Mouse (Mus musculus): Measurements from ENCODE around the gene Ppp1r13b. TPM values are rescaled to one million over a fixed set of nuclear protein-coding genes. Genes with fewer than 3 reads are reported as not detected.

Ppp1r13b gene
- total RNA-seq (2012; rRNA removed), result 1.5 and 2.0 TPM in 2 replicates
- polyA plus RNA-seq (2012; ENCODE audit: insufficient read depth in 1 of 2, insufficient read length in 2 of 2, low read depth in 1 of 2, low replicate concordance in 2 of 2, missing spikeins in 1 of 2), result 1 to 10 TPM in 1 of 2 experiments, not detected in 1; 8.7 TPM

- Histone ChIP-seq H3K4me3 (ENCODE audit: control insufficient read depth in 1 of 2, insufficient read depth in 1 of 2, low read depth in 2 of 2, low read length in 2 of 2) (peak within 1 kb of the TSS; percentile 66 to 90), H3K9ac (ENCODE audit: control insufficient read depth, low read depth, low read length, poor library complexity, severe bottlenecking) (peak within 1 kb of the TSS; percentile 72), H3K36me3 (ENCODE audit: control insufficient read depth in 1 of 2, insufficient read depth in 2 of 2, low read length in 2 of 2) (peaks cover 0 to 13% of the 10 kb centered on the region in 2 experiments; a peak in 2 of 4 replicates), H3K4me1 (ENCODE audit: control insufficient read depth in 1 of 2, insufficient read depth in 2 of 2, low read length in 2 of 2) (peaks cover 0 to 14% of the 10 kb centered on the region in 2 experiments; a peak in 2 of 4 replicates), H3K27ac (ENCODE audit: control insufficient read depth, low read depth, low read length) (peak within 1 kb of the TSS; percentile 70), H3K27me3 (ENCODE audit: control insufficient read depth in 1 of 2, insufficient read depth in 2 of 2, low read length in 2 of 2) (peaks cover 10 to 16% of the 10 kb centered on the region in 2 experiments), H3K9me3 (replicated peaks; ENCODE audit: insufficient read depth, low read length) (no peaks in the 10 kb centered on the region), H3K79me2 (ENCODE audit: control insufficient read depth, insufficient read depth, low read length, poor library complexity) (no peaks in the 10 kb centered on the region; the same call in 1 of the 2 replicates)
- peak; percentile 91 for DNase-seq (ENCODE audit: low read depth, low spot score)
- 0 out of 2 replicates have a peak, but pooled peaks have one; percentile 69 for TF ChIP-seq MAZ (IDR thresholded peaks at IDR 0.05; ENCODE audit: low read depth, low read length)
- no peak for TF ChIP-seq ZKSCAN1 (IDR thresholded peaks at IDR 0.05; ENCODE audit: low read depth, low read length)
- TF ChIP-seq NRF1 (IDR thresholded peaks at IDR 0.05; ENCODE audit: insufficient read depth, low read depth, low read length, poor library complexity, severe bottlenecking), result peak; percentile 59
- TF ChIP-seq E2F4 (IDR thresholded peaks at IDR 0.05; ENCODE audit: borderline replicate concordance, low read depth, low read length), result no peak
- peak in 1 of 2 experiments; percentile 5; a peak in 1 of 4 replicates for TF ChIP-seq EP300 (IDR thresholded peaks at IDR 0.05; ENCODE audit: low read depth in 1 of 2, low read length in 2 of 2)
- peak; percentile 35 for TF ChIP-seq NELFE (IDR thresholded peaks at IDR 0.05; ENCODE audit: low read depth, low read length)
- TF ChIP-seq MAFK (IDR thresholded peaks at IDR 0.05; ENCODE audit: borderline replicate concordance, low read depth, low read length), result no peak
- peak; percentile 20; the same call in 1 of the 2 replicates for TF ChIP-seq USF1 (IDR thresholded peaks at IDR 0.05; ENCODE audit: low read depth, low read length)
- TF ChIP-seq TAL1 (IDR thresholded peaks at IDR 0.05; ENCODE audit: low read length), result peak; percentile 86
- 0 out of 2 replicates have a peak, but pooled peaks have one; percentile 3 for TF ChIP-seq ETS1 (IDR thresholded peaks at IDR 0.05; ENCODE audit: low read depth, low read length)
- TF ChIP-seq BHLHE40 (IDR thresholded peaks at IDR 0.05; ENCODE audit: borderline replicate concordance, low read depth, low read length), result 0 out of 2 replicates have a peak, but pooled peaks have one; percentile 22
- TF ChIP-seq POLR2A (IDR thresholded peaks at IDR 0.05; ENCODE audit: control insufficient read depth in 1 of 2, insufficient read depth in 1 of 2, low read depth in 1 of 2, low read length in 2 of 2, poor library complexity in 1 of 2), result peak in 1 of 2 experiments; percentile 44; a peak in 1 of 4 replicates
- TF ChIP-seq MXI1 (IDR thresholded peaks at IDR 0.05; ENCODE audit: low read depth, low read length), result peak; percentile 42; the same call in 1 of the 2 replicates
Observed at GRCm38 (mm10) chr12:111907970-111908681, at the start of gene Ppp1r13b. Gene Ppp1r13b (minus strand): TSS chr12:111908110.

GRCm38 (mm10) chr12:111956173-111956572 lies 48.3 kb upstream of the Ppp1r13b start:
- Histone ChIP-seq H3K79me2 (ENCODE audit: control insufficient read depth, insufficient read depth, low read length, poor library complexity) (no peaks in the 10 kb centered on the region), H3K4me1 (ENCODE audit: control insufficient read depth in 1 of 2, insufficient read depth in 2 of 2, low read length in 2 of 2) (peaks cover 0 to 3% of the 10 kb centered on the region in 2 experiments; a peak in 1 of 4 replicates), H3K4me3 (ENCODE audit: control insufficient read depth in 1 of 2, insufficient read depth in 1 of 2, low read depth in 2 of 2, low read length in 2 of 2) (no peak overlapping the region), H3K36me3 (ENCODE audit: control insufficient read depth in 1 of 2, insufficient read depth in 2 of 2, low read length in 2 of 2) (peaks cover 0 to 12% of the 10 kb centered on the region in 2 experiments; a peak in 2 of 4 replicates), H3K9ac (ENCODE audit: control insufficient read depth, low read depth, low read length, poor library complexity, severe bottlenecking) (no peak overlapping the region), H3K27ac (ENCODE audit: control insufficient read depth, low read depth, low read length) (no peak overlapping the region), H3K27me3 (ENCODE audit: control insufficient read depth in 1 of 2, insufficient read depth in 2 of 2, low read length in 2 of 2) (no peaks in the 10 kb centered on the region), H3K9me3 (replicated peaks; ENCODE audit: insufficient read depth, low read length) (no peaks in the 10 kb centered on the region)
- TF ChIP-seq CTCF (IDR thresholded peaks at IDR 0.05 in 2 of 3, conservative IDR thresholded peaks at IDR 0.05 in 1 of 3; ENCODE audit: control insufficient read depth in 1 of 3, insufficient read depth in 1 of 3, low read depth in 2 of 3, low read length in 3 of 3, poor library complexity in 1 of 3, severe bottlenecking in 1 of 3), result no peak
- no peak for TF ChIP-seq MAX (IDR thresholded peaks at IDR 0.05; ENCODE audit: low read length)
- TF ChIP-seq CHD2 (IDR thresholded peaks at IDR 0.05; ENCODE audit: low read length), result no peak
- no peak for TF ChIP-seq NELFE (IDR thresholded peaks at IDR 0.05; ENCODE audit: low read depth, low read length)
- no peak for DNase-seq (ENCODE audit: low read depth, low spot score)

Data from MEL (cell line).